In the genomic region with DNA sequence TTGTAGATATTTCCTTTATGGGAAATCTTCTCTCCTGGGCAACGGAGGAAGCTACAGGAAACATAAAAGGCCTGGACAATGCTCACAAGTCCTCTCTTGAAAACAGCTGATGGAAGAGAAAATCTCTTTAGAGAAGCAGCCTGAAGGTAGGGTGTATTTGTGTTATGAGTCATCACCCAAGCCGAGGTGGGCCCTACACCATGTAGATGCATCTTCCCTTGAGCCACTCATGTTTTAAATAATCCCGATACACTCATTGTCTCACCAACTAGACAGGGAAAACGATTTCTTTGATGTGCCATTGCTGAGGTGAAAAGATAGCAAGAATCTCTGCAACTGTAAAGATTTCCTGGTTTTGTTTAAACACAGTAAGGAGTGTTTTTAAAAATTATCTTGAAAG, we compare ENCODE assay signal across 34 mouse cellular contexts.
"Had no signal": no experiment of that assay in that cellular context is flagged by ENCODE, and none has a peak within 500 bp of the region (broad histone marks: within the 10 kb centered on the region; RNA-seq: fewer than 3 reads in every experiment).

No protein-coding gene starts in this region.

- H3K9me3 ChIP-seq: heart, embryonic 12.5 days; heart, embryonic 13.5 days; heart, embryonic 15.5 days; hindbrain, embryonic 10.5 days; hindbrain, embryonic 12.5 days; hindbrain, embryonic 13.5 days; hindbrain, embryonic 15.5 days; intestine, embryonic 15.5 days; kidney, embryonic 15.5 days had no signal

- H3K27me3 ChIP-seq: heart, embryonic 12.5 days; heart, embryonic 13.5 days; heart, embryonic 15.5 days; hindbrain, embryonic 12.5 days; hindbrain, embryonic 13.5 days; hindbrain, embryonic 15.5 days; intestine, embryonic 15.5 days; kidney, embryonic 15.5 days had no signal

- H3K4me2 ChIP-seq: heart, embryonic 11.5 days; heart, embryonic 12.5 days; heart, embryonic 13.5 days; heart, embryonic 15.5 days; hindbrain, embryonic 12.5 days; hindbrain, embryonic 13.5 days; hindbrain, embryonic 14.5 days; hindbrain, embryonic 15.5 days; intestine, embryonic 15.5 days; kidney, embryonic 15.5 days had no signal

- H3K9ac ChIP-seq: heart, embryonic 12.5 days; heart, embryonic 13.5 days; heart, embryonic 15.5 days; hindbrain, embryonic 12.5 days; hindbrain, embryonic 13.5 days; hindbrain, embryonic 14.5 days; hindbrain, embryonic 15.5 days; intestine, embryonic 15.5 days; kidney, embryonic 15.5 days had no signal

- H3K4me3 ChIP-seq: heart, embryonic 12.5 days; heart, embryonic 13.5 days; heart, embryonic 15.5 days; hindbrain, embryonic 10.5 days; hindbrain, embryonic 12.5 days; hindbrain, embryonic 13.5 days; hindbrain, embryonic 15.5 days; intestine, embryonic 15.5 days; kidney, embryonic 15.5 days; layer of hippocampus, adult 2 months; left cerebral cortex, adult 2 months had no signal

- ATAC-seq: hindbrain, embryonic 16.5 days; hindbrain, postnatal 0 days; inflammation-experienced regulatory T-cells, adult 6 months; intestine, embryonic 15.5 days; intestine, embryonic 16.5 days; intestine, postnatal 0 days had no signal

- H3K4me1 ChIP-seq: heart, embryonic 12.5 days; heart, embryonic 15.5 days; hindbrain, embryonic 10.5 days; hindbrain, embryonic 12.5 days; hindbrain, embryonic 13.5 days; kidney, embryonic 15.5 days had no signal

- DNase-seq: heart, postnatal 10 days; heart, postnatal 14 days; heart, postnatal 4 days; kidney, adult 11 months; kidney, adult 18-20 months; kidney, adult 2 months; kidney, adult 8-10 months; kidney, adult 9 months; kidney, postnatal 10 days; kidney, postnatal 14 days; kidney, postnatal 25 days; kidney, postnatal 36 days; kidney, postnatal 4 days; layer of hippocampus, adult 9-11 months; layer of hippocampus, postnatal 36 days had no signal

- H3K36me3 ChIP-seq: heart, embryonic 12.5 days; heart, embryonic 13.5 days; heart, embryonic 15.5 days; hindbrain, embryonic 10.5 days; hindbrain, embryonic 12.5 days; hindbrain, embryonic 13.5 days; hindbrain, embryonic 15.5 days; intestine, embryonic 15.5 days; kidney, embryonic 15.5 days had no signal

- H3K27ac ChIP-seq: heart, embryonic 13.5 days; heart, embryonic 15.5 days; hindbrain, embryonic 10.5 days; hindbrain, embryonic 12.5 days; hindbrain, embryonic 13.5 days; hindbrain, embryonic 14.5 days; hindbrain, embryonic 15.5 days; hindbrain, postnatal 0 days; intestine, embryonic 15.5 days; kidney, embryonic 15.5 days; kidney, postnatal 0 days; layer of hippocampus, adult 2 months; left cerebral cortex, adult 2 months had no signal
